26 mouse cellular contexts compared by ENCODE assay signal in genomic region chr4:126637446-126637845, GRCm38 (mm10).
"Had no signal": no experiment of that assay in that cellular context is flagged by ENCODE, and none has a peak within 500 bp of the region (broad histone marks: within the 10 kb centered on the region; RNA-seq: fewer than 3 reads in every experiment).

No protein-coding gene starts in this region.

- H3K27me3 ChIP-seq: neural tube, embryonic 12.5 days had no signal

- H3K36me3 ChIP-seq: limb, embryonic 10.5 days; limb, embryonic 13.5 days; liver, embryonic 12.5 days; liver, embryonic 15.5 days; lung, embryonic 15.5 days; midbrain, embryonic 10.5 days; neural tube, embryonic 12.5 days; neural tube, embryonic 15.5 days had no signal

- H3K4me1 ChIP-seq: liver, embryonic 12.5 days; liver, embryonic 15.5 days; lung, embryonic 15.5 days; neural tube, embryonic 12.5 days had no signal

- H3K4me2 ChIP-seq: limb, embryonic 13.5 days; liver, embryonic 12.5 days; liver, embryonic 15.5 days; lung, embryonic 15.5 days; neural tube, embryonic 12.5 days had no signal

- DNase-seq: kidney, adult 9 months; kidney, postnatal 14 days; kidney, postnatal 4 days; layer of hippocampus, postnatal 36 days; liver; lung, adult 18-20 months; lung, postnatal 10 days; lung, postnatal 36 days; midbrain, embryonic 14.5 days; right cerebral cortex, adult 18-20 months; right cerebral cortex, postnatal 14 days; right cerebral cortex, postnatal 4 days; thymus, adult 2 months; thymus, postnatal 14 days; thymus, postnatal 4 days had no signal

- H3K9ac ChIP-seq: limb, embryonic 13.5 days; liver, embryonic 12.5 days; liver, embryonic 15.5 days; lung, embryonic 15.5 days; neural tube, embryonic 12.5 days; neural tube, embryonic 15.5 days had no signal

- ATAC-seq: liver, embryonic 12.5 days had no signal

- H3K27ac ChIP-seq: left cerebral cortex, adult 2 months; limb, embryonic 10.5 days; limb, embryonic 13.5 days; liver, embryonic 12.5 days; liver, embryonic 15.5 days; lung, embryonic 15.5 days; midbrain, embryonic 10.5 days; neural tube, embryonic 12.5 days; neural tube, embryonic 15.5 days; stomach, postnatal 0 days had no signal

- H3K4me3 ChIP-seq: left cerebral cortex, adult 2 months; limb, embryonic 10.5 days; limb, embryonic 13.5 days; liver, embryonic 12.5 days; liver, embryonic 15.5 days; lung, embryonic 15.5 days; megakaryocyte, embryonic 14.5 days; midbrain, embryonic 10.5 days; neural tube, embryonic 12.5 days; neural tube, embryonic 15.5 days had no signal

- H3K9me3 ChIP-seq: limb, embryonic 10.5 days; limb, embryonic 13.5 days; liver, embryonic 12.5 days; liver, embryonic 15.5 days; lung, embryonic 15.5 days; megakaryocyte, embryonic 14.5 days; midbrain, embryonic 10.5 days; neural tube, embryonic 12.5 days; neural tube, embryonic 15.5 days had no signal
